Mouse (Mus musculus) limb, embryonic 12.5 days (tissue): ENCODE data around the gene Ube2d3. TPM values are rescaled to one million over a fixed set of nuclear protein-coding genes. Genes with fewer than 3 reads are reported as not detected.
"Not testable (repeated sequence)": the region's sequence is repeated elsewhere in the genome, so short reads cannot be mapped to it uniquely, and the experiment has no call there.

Source experiments
- ATAC-seq: fragments of 200-750 bp; cut with Nextera tagmentation; 2 replicates; pipeline ENCODE4 v1.8.0; 2017; ENCODE audit warnings: low read depth, moderate TSS enrichment; ENCODE audit not compliant: insufficient number of reproducible peaks, insufficient read depth, low FRiP score, low TSS enrichment
- H3K27ac ChIP-seq: fragments of 300-500 bp; sonication (generic); 2 replicates; pipeline ENCODE4 v1.5.1; 2016; ENCODE audit warnings: mild to moderate bottlenecking, moderate library complexity
- H3K27me3 ChIP-seq: fragments of 300-500 bp; sonication (generic); 2 replicates; pipeline ENCODE4 v1.6.1; 2016; ENCODE audit warnings: mild to moderate bottlenecking, moderate library complexity
- H3K36me3 ChIP-seq: fragments of 300-500 bp; sonication (generic); 2 replicates; pipeline ENCODE4 v1.6.1; 2016; ENCODE audit warnings: mild to moderate bottlenecking, moderate library complexity
- H3K4me1 ChIP-seq: fragments of 300-500 bp; sonication (generic); replicated peaks from 2 replicates; pipeline ENCODE4 v1.6.1; 2016
- H3K4me2 ChIP-seq: fragments of 300-500 bp; sonication (generic); 2 replicates; pipeline ENCODE4 v1.6.1; 2016; ENCODE audit warnings: mild to moderate bottlenecking, moderate library complexity
- H3K4me3 ChIP-seq: fragments of 300-500 bp; sonication (generic); replicated peaks from 2 replicates; pipeline ENCODE4 v1.5.1; 2016; ENCODE audit warnings: mild to moderate bottlenecking
- H3K9ac ChIP-seq: fragments of 300-500 bp; sonication (generic); replicated peaks from 2 replicates; pipeline ENCODE4 v1.6.1; 2016; ENCODE audit warnings: mild to moderate bottlenecking, moderate library complexity
- H3K9me3 ChIP-seq: fragments of 300-500 bp; sonication (generic); 2 replicates; pipeline ENCODE4 v1.6.1; 2016; ENCODE audit warnings: mild to moderate bottlenecking, moderate library complexity
- WGBS: fragments of 180-500 bp; shearing (Covaris S2); methylation state at CpG from one replicate; pipeline ENCODE4 v1.1.7; 2016; 5-methylcytosine and 5-hydroxymethylcytosine counted together
- polyA plus RNA-seq: library from polyadenylated mRNA; unstranded; fragments of >200 nt; fragmentation: Nextera tagmentation; extraction: Ambion mirVana; gene quantifications from 2 replicates; pipeline ENCODE4 v1.2.1, GENCODE M21; 2016

The Ube2d3 gene
- polyA plus RNA-seq, 1 experiment from 2014 or later: 476 TPM

GRCm38 (mm10) chr3:135493320-135493719, 55.4 kb downstream of the Ube2d3 start:
- 82% methylated on average over 7 of the region's 7 CpGs for WGBS

GRCm38 (mm10) chr3:135497956-135498355, 60.0 kb downstream of the Ube2d3 start:
- 87% methylated on average over 4 of the region's 4 CpGs for WGBS
- not testable (repeated sequence) for H3K27me3 ChIP-seq, H3K27ac ChIP-seq, H3K9me3 ChIP-seq, ATAC-seq, H3K9ac ChIP-seq, H3K4me2 ChIP-seq, H3K36me3 ChIP-seq, H3K4me3 ChIP-seq, H3K4me1 ChIP-seq

More at GRCm38 (mm10) chr3:135493320-135493719, 55.4 kb downstream of the Ube2d3 start:
- not testable (repeated sequence) for H3K4me3 ChIP-seq, H3K9ac ChIP-seq, H3K36me3 ChIP-seq, H3K9me3 ChIP-seq, H3K27me3 ChIP-seq, H3K4me2 ChIP-seq, ATAC-seq, H3K27ac ChIP-seq, H3K4me1 ChIP-seq

- H3K36me3 ChIP-seq: no peaks in the 10 kb centered on the region
- H3K27ac ChIP-seq: no peak overlapping the region
- H3K4me3 ChIP-seq: no peak overlapping the region
- ATAC-seq: no peak
- 83% methylated on average over 5 of the region's 5 CpGs for WGBS
- no peak overlapping the region for H3K4me2 ChIP-seq
- no peak overlapping the region for H3K9ac ChIP-seq
- no peaks in the 10 kb centered on the region for H3K4me1 ChIP-seq
- H3K9me3 ChIP-seq: peaks cover 8% of the 10 kb centered on the region; the same call in 1 of the 2 replicates
- no peaks in the 10 kb centered on the region for H3K27me3 ChIP-seq
Observed at GRCm38 (mm10) chr3:135498891-135499290, 60.9 kb downstream of the Ube2d3 start.

- no peaks in the 10 kb centered on the region for H3K36me3 ChIP-seq
- peaks cover 6% of the 10 kb centered on the region; the same call in 1 of the 2 replicates for H3K9me3 ChIP-seq
- H3K4me2 ChIP-seq: no peak overlapping the region
- no peak overlapping the region for H3K27ac ChIP-seq
- no peak for ATAC-seq
- WGBS: 87% methylated on average over 5 of the region's 5 CpGs
- no peak overlapping the region for H3K4me3 ChIP-seq
- no peaks in the 10 kb centered on the region for H3K27me3 ChIP-seq
- H3K9ac ChIP-seq: no peak overlapping the region
- no peaks in the 10 kb centered on the region for H3K4me1 ChIP-seq
Observed at GRCm38 (mm10) chr3:135503160-135503559, 65.2 kb downstream of the Ube2d3 start.

- no peak overlapping the region for H3K4me2 ChIP-seq
- H3K9me3 ChIP-seq: no peaks in the 10 kb centered on the region
- no peak overlapping the region for H3K27ac ChIP-seq
- no peaks in the 10 kb centered on the region for H3K4me1 ChIP-seq
- H3K27me3 ChIP-seq: no peaks in the 10 kb centered on the region
- 63% methylated on average over 10 of the region's 10 CpGs for WGBS
- no peak overlapping the region for H3K4me3 ChIP-seq
- no peaks in the 10 kb centered on the region for H3K36me3 ChIP-seq
- no peak overlapping the region for H3K9ac ChIP-seq
- ATAC-seq: no peak
Observed at GRCm38 (mm10) chr3:135505369-135505909, 67.5 kb downstream of the Ube2d3 start.

- no peaks in the 10 kb centered on the region for H3K4me1 ChIP-seq
- no peak overlapping the region for H3K27ac ChIP-seq
- no peaks in the 10 kb centered on the region for H3K9me3 ChIP-seq
- no peak overlapping the region for H3K4me2 ChIP-seq
- H3K4me3 ChIP-seq: no peak overlapping the region
- no peak for ATAC-seq
- no peaks in the 10 kb centered on the region for H3K36me3 ChIP-seq
- 86% methylated on average over 13 of the region's 13 CpGs for WGBS
- H3K27me3 ChIP-seq: no peaks in the 10 kb centered on the region
- H3K9ac ChIP-seq: no peak overlapping the region
Observed at GRCm38 (mm10) chr3:135505916-135506482, 68.0 kb downstream of the Ube2d3 start.

- Histone ChIP-seq H3K9me3 (no peaks in the 10 kb centered on the region), H3K4me2 (no peak overlapping the region), H3K4me1 (no peaks in the 10 kb centered on the region), H3K27me3 (no peaks in the 10 kb centered on the region), H3K36me3 (no peaks in the 10 kb centered on the region), H3K9ac (no peak overlapping the region), H3K4me3 (no peak overlapping the region), H3K27ac (no peak overlapping the region)
- no peak for ATAC-seq
- WGBS: 90% methylated on average over 7 of the region's 7 CpGs
Observed at GRCm38 (mm10) chr3:135507506-135507905, 69.6 kb downstream of the Ube2d3 start.

- 82% methylated on average over 1 of the region's 1 CpGs for WGBS
- H3K9ac ChIP-seq: no peak overlapping the region
- no peak for ATAC-seq
- H3K36me3 ChIP-seq: no peaks in the 10 kb centered on the region
- H3K27ac ChIP-seq: no peak overlapping the region
- H3K4me3 ChIP-seq: no peak overlapping the region
- no peak overlapping the region for H3K4me2 ChIP-seq
- no peaks in the 10 kb centered on the region for H3K4me1 ChIP-seq
- no peaks in the 10 kb centered on the region for H3K27me3 ChIP-seq
- no peaks in the 10 kb centered on the region for H3K9me3 ChIP-seq
Observed at GRCm38 (mm10) chr3:135508191-135508590, 70.2 kb downstream of the Ube2d3 start.

- no peaks in the 10 kb centered on the region for H3K36me3 ChIP-seq
- no peak overlapping the region for H3K4me2 ChIP-seq
- H3K27ac ChIP-seq: no peak overlapping the region
- H3K9me3 ChIP-seq: no peaks in the 10 kb centered on the region
- ATAC-seq: no peak
- no peaks in the 10 kb centered on the region for H3K4me1 ChIP-seq
- H3K9ac ChIP-seq: no peak overlapping the region
- no peaks in the 10 kb centered on the region for H3K27me3 ChIP-seq
- H3K4me3 ChIP-seq: no peak overlapping the region
- WGBS: 94% methylated on average over 3 of the region's 3 CpGs
Observed at GRCm38 (mm10) chr3:135510372-135510771, 72.4 kb downstream of the Ube2d3 start.

GRCm38 (mm10) chr3:135511683-135512082, 73.7 kb downstream of the Ube2d3 start:
- no peaks in the 10 kb centered on the region for H3K4me1 ChIP-seq
- 46% methylated on average over 11 of the region's 11 CpGs for WGBS
- no peak overlapping the region for H3K9ac ChIP-seq
- no peak overlapping the region for H3K4me2 ChIP-seq
- no peak overlapping the region for H3K4me3 ChIP-seq
- no peak overlapping the region for H3K27ac ChIP-seq
- no peaks in the 10 kb centered on the region for H3K9me3 ChIP-seq
- H3K27me3 ChIP-seq: no peaks in the 10 kb centered on the region
- no peaks in the 10 kb centered on the region for H3K36me3 ChIP-seq
- no peak for ATAC-seq

GRCm38 (mm10) chr3:135513270-135513669, 75.3 kb downstream of the Ube2d3 start:
- Histone ChIP-seq H3K9ac (no peak overlapping the region), H3K4me3 (no peak overlapping the region), H3K27ac (no peak overlapping the region), H3K9me3 (no peaks in the 10 kb centered on the region), H3K36me3 (no peaks in the 10 kb centered on the region), H3K4me1 (no peaks in the 10 kb centered on the region), H3K4me2 (0 out of 2 replicates have a peak overlapping the region, but pooled peaks have one; percentile 2), H3K27me3 (no peaks in the 10 kb centered on the region)
- ATAC-seq: no peak
- WGBS: 53% methylated on average over 11 of the region's 11 CpGs
